Mouse (Mus musculus) heart, embryonic 15.5 days (tissue): Measurements from ENCODE around the gene Prm3. TPM values are rescaled to one million over a fixed set of nuclear protein-coding genes. Genes with fewer than 3 reads are reported as not detected.

Experiments
- ATAC-seq: fragments of 200-750 bp; cut with Nextera tagmentation; replicated peaks from 2 replicates; pipeline ENCODE4 v1.8.0; 2017; ENCODE audit warnings: low read depth, moderate TSS enrichment; ENCODE audit not compliant: insufficient number of reproducible peaks, insufficient read depth, low FRiP score
- H3K27ac ChIP-seq: fragments of 300-500 bp; sonication (generic); 2 replicates; pipeline ENCODE4 v1.5.1; 2015; ENCODE audit warnings: mild to moderate bottlenecking, inconsistent platforms
- H3K27me3 ChIP-seq: fragments of 300-500 bp; sonication (generic); 2 replicates; pipeline ENCODE4 v1.6.1; 2015; ENCODE audit warnings: inconsistent platforms
- H3K36me3 ChIP-seq: fragments of 300-500 bp; sonication (generic); 2 replicates; pipeline ENCODE4 v1.6.1; 2015; ENCODE audit warnings: mild to moderate bottlenecking, inconsistent platforms
- H3K4me1 ChIP-seq: fragments of 300-500 bp; sonication (generic); replicated peaks from 2 replicates; pipeline ENCODE4 v1.6.1; 2015; ENCODE audit warnings: inconsistent platforms
- H3K4me2 ChIP-seq: fragments of 300-500 bp; sonication (generic); 2 replicates; pipeline ENCODE4 v1.6.1; 2015; ENCODE audit warnings: inconsistent platforms, mild to moderate bottlenecking, moderate library complexity
- H3K4me3 ChIP-seq: fragments of 300-500 bp; sonication (generic); 2 replicates; pipeline ENCODE4 v1.5.1; 2015; ENCODE audit warnings: mild to moderate bottlenecking, inconsistent platforms
- H3K9ac ChIP-seq: fragments of 300-500 bp; sonication (generic); 2 replicates; pipeline ENCODE4 v1.6.1; 2015; ENCODE audit warnings: mild to moderate bottlenecking, inconsistent platforms
- H3K9me3 ChIP-seq: fragments of 300-500 bp; sonication (generic); replicated peaks from 2 replicates; pipeline ENCODE4 v1.6.1; 2016; ENCODE audit warnings: inconsistent platforms
- WGBS: fragments of 180-500 bp; shearing (Covaris S2); methylation state at CpG from one replicate; pipeline ENCODE4 v1.1.7; 2015; ENCODE audit warnings: mixed read lengths; 5-methylcytosine and 5-hydroxymethylcytosine counted together
- polyA plus RNA-seq: library from polyadenylated mRNA; unstranded; fragments of >200 nt; fragmentation: Nextera tagmentation; extraction: Ambion mirVana; gene quantifications from 2 replicates; pipeline ENCODE4 v1.2.1, GENCODE M21; 2015

The Prm3 gene
- polyA plus RNA-seq, 1 experiment from 2014 or later: not detected

GRCm38 (mm10) chr16:10796034-10796433 is 5.3 kb upstream of the Prm3 start, which contains the start of gene Prm2:
Gene Prm2, minus strand, starts transcription at chr16:10796134.
- H3K27me3 ChIP-seq: peaks cover 30% of the 10 kb centered on the region
- ATAC-seq: no peak
- 76% methylated on average over 6 of the region's 6 CpGs for WGBS

GRCm38 (mm10) chr16:10788866-10789265 is 1.8 kb downstream of the Prm3 start:
- no peak overlapping the region for H3K9ac ChIP-seq
- no peak overlapping the region for H3K4me3 ChIP-seq
- no peak overlapping the region for H3K4me2 ChIP-seq
- no peaks in the 10 kb centered on the region for H3K36me3 ChIP-seq
- 65% methylated on average over 4 of the region's 4 CpGs for WGBS
- ATAC-seq: no peak
- no peak overlapping the region for H3K27ac ChIP-seq
- H3K4me1 ChIP-seq: peaks cover 35% of the 10 kb centered on the region
- no peaks in the 10 kb centered on the region; the same call in 1 of the 2 replicates for H3K27me3 ChIP-seq
- H3K9me3 ChIP-seq: no peaks in the 10 kb centered on the region

More at GRCm38 (mm10) chr16:10796034-10796433, 5.3 kb upstream of the Prm3 start, which contains the start of gene Prm2:
- Histone ChIP-seq H3K27ac (no peak within 1 kb of the TSS), H3K4me3 (no peak within 1 kb of the TSS), H3K9ac (no peak within 1 kb of the TSS), H3K4me2 (no peak within 1 kb of the TSS), H3K4me1 (no peaks in the 10 kb centered on the region), H3K36me3 (no peaks in the 10 kb centered on the region), H3K9me3 (no peaks in the 10 kb centered on the region)

GRCm38 (mm10) chr16:10788271-10788670 is 2.4 kb downstream of the Prm3 start, which contains the start of gene Tnp2:
Gene Tnp2, minus strand, starts transcription at chr16:10788660.
- no peak within 1 kb of the TSS for H3K9ac ChIP-seq
- 56% methylated on average over 16 of the region's 16 CpGs for WGBS
- no peak for ATAC-seq

GRCm38 (mm10) chr16:10787548-10788058 is 3.1 kb downstream of the Prm3 start:
- ATAC-seq: no peak
- peak overlapping the region; percentile 99 for H3K27ac ChIP-seq
- H3K36me3 ChIP-seq: no peaks in the 10 kb centered on the region
- peaks cover 46% of the 10 kb centered on the region for H3K4me1 ChIP-seq
- no peak overlapping the region for H3K9ac ChIP-seq
- H3K4me2 ChIP-seq: peak overlapping the region; percentile 17; the same call in 1 of the 2 replicates
- H3K27me3 ChIP-seq: no peaks in the 10 kb centered on the region; the same call in 1 of the 2 replicates
- H3K4me3 ChIP-seq: no peak overlapping the region
- no peaks in the 10 kb centered on the region for H3K9me3 ChIP-seq
- WGBS: 66% methylated on average over 7 of the region's 7 CpGs

More at GRCm38 (mm10) chr16:10788271-10788670, 2.4 kb downstream of the Prm3 start, which contains the start of gene Tnp2:
- no peak within 1 kb of the TSS for H3K4me3 ChIP-seq
- no peaks in the 10 kb centered on the region for H3K36me3 ChIP-seq
- H3K27ac ChIP-seq: no peak within 1 kb of the TSS; the same call in 1 of the 2 replicates
- peaks cover 40% of the 10 kb centered on the region for H3K4me1 ChIP-seq
- no peak within 1 kb of the TSS for H3K4me2 ChIP-seq
- H3K27me3 ChIP-seq: no peaks in the 10 kb centered on the region; the same call in 1 of the 2 replicates
- H3K9me3 ChIP-seq: no peaks in the 10 kb centered on the region

GRCm38 (mm10) chr16:10786782-10787547 is 3.7 kb downstream of the Prm3 start:
- ATAC-seq: no peak
- 40% methylated on average over 4 of the region's 4 CpGs for WGBS
- peak overlapping the region; percentile 99 for H3K27ac ChIP-seq
- H3K4me2 ChIP-seq: peak overlapping the region; percentile 97
- H3K36me3 ChIP-seq: no peaks in the 10 kb centered on the region
- H3K4me1 ChIP-seq: peaks cover 52% of the 10 kb centered on the region
- H3K9ac ChIP-seq: no peak overlapping the region
- H3K4me3 ChIP-seq: no peak overlapping the region; the same call in 1 of the 2 replicates
- no peaks in the 10 kb centered on the region; the same call in 1 of the 2 replicates for H3K27me3 ChIP-seq
- no peaks in the 10 kb centered on the region for H3K9me3 ChIP-seq

GRCm38 (mm10) chr16:10786288-10786687 is 4.4 kb downstream of the Prm3 start:
- 3% methylated on average over 9 of the region's 9 CpGs for WGBS
- ATAC-seq: peak; percentile 16; the same call in 1 of the 2 replicates

GRCm38 (mm10) chr16:10785371-10786231 is 5.1 kb downstream of the Prm3 start, which contains the start of gene Socs1:
Gene Socs1, minus strand, starts transcription at chr16:10785536.
- no peaks in the 10 kb centered on the region for H3K36me3 ChIP-seq
- H3K9me3 ChIP-seq: no peaks in the 10 kb centered on the region
- no peaks in the 10 kb centered on the region; the same call in 1 of the 2 replicates for H3K27me3 ChIP-seq
- peak within 1 kb of the TSS; percentile 77 for H3K9ac ChIP-seq
- H3K4me1 ChIP-seq: peaks cover 63% of the 10 kb centered on the region
- peak within 1 kb of the TSS; percentile 97 for H3K4me2 ChIP-seq
- WGBS: under 1% methylated on average over 59 of the region's 59 CpGs
- peak; percentile 84 for ATAC-seq
- peak within 1 kb of the TSS; percentile 85 for H3K4me3 ChIP-seq
- H3K27ac ChIP-seq: peak within 1 kb of the TSS; percentile 99

More at GRCm38 (mm10) chr16:10786288-10786687, 4.4 kb downstream of the Prm3 start:
- Histone ChIP-seq H3K27me3 (no peaks in the 10 kb centered on the region; the same call in 1 of the 2 replicates), H3K4me2 (peak overlapping the region; percentile 97), H3K36me3 (no peaks in the 10 kb centered on the region), H3K4me1 (peaks cover 59% of the 10 kb centered on the region), H3K9ac (peak overlapping the region; percentile 77), H3K27ac (peak overlapping the region; percentile 99), H3K4me3 (peak overlapping the region; percentile 85), H3K9me3 (no peaks in the 10 kb centered on the region)

GRCm38 (mm10) chr16:10784793-10785370 is 5.8 kb downstream of the Prm3 start:
- H3K4me1 ChIP-seq: peaks cover 69% of the 10 kb centered on the region

GRCm38 (mm10) chr16:10783883-10784792 is 6.6 kb downstream of the Prm3 start:
- Histone ChIP-seq H3K27me3 (no peaks in the 10 kb centered on the region), H3K9me3 (no peaks in the 10 kb centered on the region), H3K4me1 (peaks cover 69% of the 10 kb centered on the region), H3K4me2 (peak overlapping the region; percentile 97), H3K27ac (peak overlapping the region; percentile 99), H3K4me3 (peak overlapping the region; percentile 85), H3K9ac (peak overlapping the region; percentile 77), H3K36me3 (no peaks in the 10 kb centered on the region)
- peak; percentile 0; the same call in 1 of the 2 replicates for ATAC-seq
- 2% methylated on average over 81 of the region's 81 CpGs for WGBS

More at GRCm38 (mm10) chr16:10784793-10785370, 5.8 kb downstream of the Prm3 start:
- Histone ChIP-seq H3K36me3 (no peaks in the 10 kb centered on the region), H3K4me2 (peak overlapping the region; percentile 97), H3K9me3 (no peaks in the 10 kb centered on the region), H3K27me3 (no peaks in the 10 kb centered on the region; the same call in 1 of the 2 replicates), H3K27ac (peak overlapping the region; percentile 99), H3K9ac (peak overlapping the region; percentile 77), H3K4me3 (peak overlapping the region; percentile 85)
- peak; percentile 72 for ATAC-seq
- under 1% methylated on average over 55 of the region's 55 CpGs for WGBS
